In genomic region chr9:114956945-114957344, GRCm38 (mm10) we compare ENCODE assay signal across 8 mouse cellular contexts. TPM values are rescaled to one million over a fixed set of nuclear protein-coding genes. Genes with fewer than 3 reads are reported as not detected.
DNase-seq lines count a peak whose midpoint lies in the region; ATAC-seq and TF ChIP-seq lines count a peak whose summit lies in the region.
"Had no signal": no experiment of that assay in that cellular context is flagged by ENCODE, and none has a peak within 500 bp of the region (broad histone marks: within the 10 kb centered on the region; RNA-seq: fewer than 3 reads in every experiment).

No protein-coding gene starts in this region.

- no peaks in the 10 kb centered on the region for H3K36me3 ChIP-seq in liver, adult 2 months (ENCODE audit: control insufficient read depth, insufficient read depth, low read length)
- no peaks in the 10 kb centered on the region for H3K36me3 ChIP-seq in liver, embryonic 11.5 days (ENCODE audit: control insufficient read depth, insufficient read depth, low read length)
- H3K36me3 ChIP-seq in intestine, embryonic 16.5 days (ENCODE audit: control insufficient read depth, insufficient read depth, low read length) = no peaks in the 10 kb centered on the region
- H3K36me3 ChIP-seq: embryonic facial prominence, embryonic 15.5 days had no signal

- H3K9me3 ChIP-seq in liver, embryonic 11.5 days (ENCODE audit: control insufficient read depth, low read length) = no peaks in the 10 kb centered on the region
- H3K9me3 ChIP-seq in intestine, embryonic 16.5 days (ENCODE audit: control insufficient read depth, low read length) = no peaks in the 10 kb centered on the region; the same call in 1 of the 2 replicates
- H3K9me3 ChIP-seq: embryonic facial prominence, embryonic 15.5 days had no signal

- peak; percentile 41 for DNase-seq in liver, adult 2 months (ENCODE audit: extremely low read depth, low read depth, low spot score)
- no peak for DNase-seq in liver, embryonic 11.5 days (ENCODE audit: low spot score)
- DNase-seq in NIH3T3 (ENCODE audit: low read depth) = peak; percentile 76
- peak; percentile 62 for DNase-seq in naive thymus-derived CD4-positive, alpha-beta T cell, adult 2 months (ENCODE audit: low read depth)
- DNase-seq in natural killer cell, adult 2 months (ENCODE audit: low spot score in 2 of 2) = no peak

- H3K9ac ChIP-seq in liver, adult 2 months (ENCODE audit: low read depth, low read length) = no peak overlapping the region
- no peak overlapping the region for H3K9ac ChIP-seq in liver, embryonic 11.5 days (ENCODE audit: low read depth, low read length)
- no peak overlapping the region for H3K9ac ChIP-seq in intestine, embryonic 16.5 days (ENCODE audit: low read depth, low read length)
- H3K9ac ChIP-seq: embryonic facial prominence, embryonic 15.5 days had no signal

- no peak overlapping the region for H3K4me2 ChIP-seq in liver, embryonic 11.5 days
- no peak overlapping the region for H3K4me2 ChIP-seq in intestine, embryonic 16.5 days (ENCODE audit: low read depth, low read length)
- H3K4me2 ChIP-seq: embryonic facial prominence, embryonic 15.5 days had no signal

- H3K27me3 ChIP-seq in liver, adult 2 months (ENCODE audit: control insufficient read depth, insufficient read depth, low read length) = no peaks in the 10 kb centered on the region
- no peaks in the 10 kb centered on the region for H3K27me3 ChIP-seq in liver, embryonic 11.5 days (replicated peaks; ENCODE audit: control insufficient read depth, insufficient read depth, low read length)
- H3K27me3 ChIP-seq in intestine, embryonic 16.5 days (replicated peaks; ENCODE audit: control insufficient read depth, insufficient read depth, low read length) = no peaks in the 10 kb centered on the region
- H3K27me3 ChIP-seq: embryonic facial prominence, embryonic 15.5 days had no signal

- H3K79me2 ChIP-seq in liver, adult 2 months (ENCODE audit: control insufficient read depth, insufficient read depth, low read length) = no peaks in the 10 kb centered on the region

- WGBS in liver, adult 2 months = 36% methylated on average over 5 of the region's 5 CpGs
- WGBS in liver, embryonic 11.5 days = 33% methylated on average over 5 of the region's 5 CpGs
- WGBS in intestine, embryonic 16.5 days = 40% methylated on average over 5 of the region's 5 CpGs

- H3K27ac ChIP-seq in liver, adult 2 months (replicated peaks; ENCODE audit: insufficient read depth, low read depth, low read length) = no peak overlapping the region
- H3K27ac ChIP-seq in liver, embryonic 11.5 days (ENCODE audit: low read depth, low read length) = no peak overlapping the region
- H3K27ac ChIP-seq in cortical plate, adult 2 months (ENCODE audit: insufficient read depth, low read length) = no peak overlapping the region
- peak overlapping the region; percentile 28; the same call in 1 of the 2 replicates for H3K27ac ChIP-seq in intestine, embryonic 16.5 days (ENCODE audit: low read length)
- H3K27ac ChIP-seq: embryonic facial prominence, embryonic 15.5 days had no signal

- peak; percentile 49 for TF ChIP-seq CTCF in liver, adult 2 months (IDR thresholded peaks at IDR 0.05; ENCODE audit: low read depth, low read length)
- TF ChIP-seq CTCF in cortical plate, adult 2 months (IDR thresholded peaks at IDR 0.05; ENCODE audit: extremely low read depth, insufficient read depth, low read length) = peak; percentile 60

- no peak for ATAC-seq in liver, embryonic 11.5 days (replicated peaks; ENCODE audit: low FRiP score)
- peak; percentile 54 for ATAC-seq in intestine, embryonic 16.5 days

- TF ChIP-seq POLR2A in liver, adult 2 months (IDR thresholded peaks at IDR 0.05; ENCODE audit: extremely low read depth, insufficient read depth, low read length) = no peak
- no peak for TF ChIP-seq POLR2A in cortical plate, adult 2 months (IDR thresholded peaks at IDR 0.05; ENCODE audit: extremely low read depth, insufficient read depth, low read length)

- H3K4me1 ChIP-seq in liver, adult 2 months (ENCODE audit: control insufficient read depth, insufficient read depth, low read length) = no peaks in the 10 kb centered on the region
- no peaks in the 10 kb centered on the region for H3K4me1 ChIP-seq in liver, embryonic 11.5 days (replicated peaks; ENCODE audit: control insufficient read depth, insufficient read depth, low read length)
- no peaks in the 10 kb centered on the region for H3K4me1 ChIP-seq in cortical plate, adult 2 months (ENCODE audit: control insufficient read depth, insufficient read depth, low read length)
- no peaks in the 10 kb centered on the region for H3K4me1 ChIP-seq in intestine, embryonic 16.5 days (ENCODE audit: control insufficient read depth, insufficient read depth, low read length)
- H3K4me1 ChIP-seq: embryonic facial prominence, embryonic 15.5 days had no signal

- H3K4me3 ChIP-seq in liver, adult 2 months (ENCODE audit: insufficient read depth, low read depth, low read length) = no peak overlapping the region
- no peak overlapping the region for H3K4me3 ChIP-seq in liver, embryonic 11.5 days (ENCODE audit: low read depth, low read length)
- no peak overlapping the region for H3K4me3 ChIP-seq in cortical plate, adult 2 months (ENCODE audit: insufficient read depth, low read length)
- H3K4me3 ChIP-seq in intestine, embryonic 16.5 days (ENCODE audit: low read length) = no peak overlapping the region
- H3K4me3 ChIP-seq: embryonic facial prominence, embryonic 15.5 days had no signal

RNA-seq across cellular contexts. Expression of gene Osbpl10, which starts 21.4 kb away (rescaled TPM):
- total RNA-seq in liver, adult 2 months (2014; rRNA removed) = 0.28 and 0.40 TPM in 2 replicates
- polyA plus RNA-seq in liver, adult 2 months (2012; rRNA removed) = 0.11 and 0.82 TPM in 2 replicates
- polyA plus RNA-seq in liver, embryonic 11.5 days (2014; fragmentation: Nextera tagmentation; extraction: Ambion mirVana) = 0.66 and 0.69 TPM in 2 replicates
- 21.1 and 21.2 TPM in 2 replicates for polyA plus RNA-seq in cortical plate, adult 2 months (2012; rRNA removed)
- 1.4 and 2.5 TPM in 2 replicates for polyA plus RNA-seq in intestine, embryonic 16.5 days (2015; fragmentation: Nextera tagmentation; extraction: Ambion mirVana)

RNA-seq across cellular contexts. Expression of gene Gpd1l, which starts 23.2 kb away (rescaled TPM):
- 21.3 and 22.4 TPM in 2 replicates for total RNA-seq in liver, adult 2 months (2014; rRNA removed)
- polyA plus RNA-seq in liver, adult 2 months (2012; rRNA removed) = 12.6 and 14.7 TPM in 2 replicates
- 18.2 TPM in 2 replicates for polyA plus RNA-seq in liver, embryonic 11.5 days (2014; fragmentation: Nextera tagmentation; extraction: Ambion mirVana)
- 72.9 and 76.0 TPM in 2 replicates for polyA plus RNA-seq in cortical plate, adult 2 months (2012; rRNA removed)
- 25.4 and 27.4 TPM in 2 replicates for polyA plus RNA-seq in intestine, embryonic 16.5 days (2015; fragmentation: Nextera tagmentation; extraction: Ambion mirVana)

RNA-seq across cellular contexts. Expression of gene Rps27rt, which starts 25.6 kb away (rescaled TPM):
- total RNA-seq in liver, adult 2 months (2014; rRNA removed) = 6.2 and 12.2 TPM in 2 replicates
- 4.7 and 7.2 TPM in 2 replicates for polyA plus RNA-seq in liver, adult 2 months (2012; rRNA removed)
- polyA plus RNA-seq in liver, embryonic 11.5 days (2014; fragmentation: Nextera tagmentation; extraction: Ambion mirVana) = 358 and 423 TPM in 2 replicates
- 88.6 and 94.0 TPM in 2 replicates for polyA plus RNA-seq in cortical plate, adult 2 months (2012; rRNA removed)
- polyA plus RNA-seq in intestine, embryonic 16.5 days (2015; fragmentation: Nextera tagmentation; extraction: Ambion mirVana) = 264 and 268 TPM in 2 replicates

Comparison
In these comparisons a context has a peak if more than half of its experiments do, and no peak if none do; other contexts are left out.
1. DNase-seq: peak in liver, adult 2 months (single experiment), NIH3T3 (single experiment) and naive thymus-derived CD4-positive, alpha-beta T cell, adult 2 months (single experiment); none in liver, embryonic 11.5 days (single experiment) and natural killer cell, adult 2 months (0 of 2).
2. RNA of gene Rps27rt, which starts 25.6 kb away (polyA plus RNA-seq): 358 to 423 TPM in liver, embryonic 11.5 days, 264 to 268 TPM in intestine, embryonic 16.5 days and 88.6 to 94.0 TPM in cortical plate, adult 2 months; 4.7 to 7.2 TPM in liver, adult 2 months; every median in the first group is over 10 times any median in the second.